Mouse (Mus musculus) naive thymus-derived CD4-positive, alpha-beta T cell, adult 2 months (primary cell): ENCODE data around the gene Lmtk2.

ENCODE experiments used
- DNase-seq: peaks from one replicate; pipeline ENCODE4 v3.0.0-alpha.2; 2011; ENCODE audit warnings: low read depth

Lmtk2 gene

GRCm38 (mm10) chr5:144109201-144109600 lies 9.0 kb downstream of the Lmtk2 start:
- no peak for DNase-seq

DNA sequence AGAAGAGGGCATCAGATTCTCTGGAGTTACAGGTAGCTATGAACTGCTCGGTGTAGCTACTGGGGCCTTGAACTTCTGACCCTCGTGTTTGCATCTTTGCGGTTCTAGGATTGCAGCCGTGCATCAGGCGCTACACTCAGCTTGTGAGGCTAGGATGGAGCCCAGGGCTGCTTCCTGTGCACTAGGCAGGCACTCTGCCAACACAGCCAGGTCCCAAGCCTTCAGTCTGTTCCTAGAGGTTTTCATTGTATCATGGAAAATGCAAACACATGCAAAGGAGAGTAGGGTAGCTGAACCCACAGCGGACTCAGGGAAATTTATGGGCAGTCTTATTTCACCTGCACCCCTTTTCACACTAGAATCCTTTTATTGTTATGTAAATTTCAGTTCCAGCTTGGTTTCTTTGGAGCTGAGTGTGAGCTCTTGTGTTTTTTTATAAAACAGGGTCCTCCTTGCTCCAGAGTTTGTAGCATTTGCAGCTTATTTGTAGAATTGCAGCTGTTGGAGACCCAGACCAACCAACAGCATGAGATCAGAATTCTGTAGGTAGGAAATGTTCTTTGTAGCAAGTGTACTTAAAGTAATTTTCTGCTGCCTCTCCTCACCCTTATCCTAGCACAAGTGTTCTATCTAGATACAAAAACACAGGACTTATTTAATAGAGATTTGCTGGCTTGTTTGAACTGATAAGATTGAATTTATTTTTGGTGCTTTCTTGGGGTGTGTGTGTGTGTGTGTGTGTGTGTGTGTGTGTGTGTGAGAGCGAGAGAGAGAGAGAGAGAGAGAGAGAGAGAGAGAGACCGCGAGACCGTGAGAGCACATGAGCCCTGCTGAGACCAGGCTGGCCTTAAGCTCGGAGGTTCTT lies 12.6 kb downstream of the Lmtk2 start:
- no peak for DNase-seq

DNA sequence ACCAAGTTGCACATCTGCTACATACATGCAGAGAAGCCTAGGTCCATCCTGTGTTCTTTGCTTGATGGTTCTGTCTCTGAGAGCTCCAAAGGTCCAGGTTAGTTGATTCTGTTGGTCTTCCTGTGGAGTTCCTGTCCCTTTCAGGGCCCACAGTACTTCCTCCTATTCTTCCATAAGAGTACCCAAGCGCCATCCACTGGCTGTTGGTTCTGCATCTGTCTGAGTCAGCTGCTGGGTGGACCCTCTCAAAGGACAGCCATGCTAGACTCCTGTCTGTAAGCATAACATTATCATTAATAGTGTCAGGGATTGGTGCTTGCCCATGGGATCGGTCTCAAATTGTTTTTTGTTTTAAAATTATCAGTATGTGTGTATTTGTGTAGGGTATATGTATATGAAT lies 13.8 kb downstream of the Lmtk2 start:
- no peak for DNase-seq

DNA sequence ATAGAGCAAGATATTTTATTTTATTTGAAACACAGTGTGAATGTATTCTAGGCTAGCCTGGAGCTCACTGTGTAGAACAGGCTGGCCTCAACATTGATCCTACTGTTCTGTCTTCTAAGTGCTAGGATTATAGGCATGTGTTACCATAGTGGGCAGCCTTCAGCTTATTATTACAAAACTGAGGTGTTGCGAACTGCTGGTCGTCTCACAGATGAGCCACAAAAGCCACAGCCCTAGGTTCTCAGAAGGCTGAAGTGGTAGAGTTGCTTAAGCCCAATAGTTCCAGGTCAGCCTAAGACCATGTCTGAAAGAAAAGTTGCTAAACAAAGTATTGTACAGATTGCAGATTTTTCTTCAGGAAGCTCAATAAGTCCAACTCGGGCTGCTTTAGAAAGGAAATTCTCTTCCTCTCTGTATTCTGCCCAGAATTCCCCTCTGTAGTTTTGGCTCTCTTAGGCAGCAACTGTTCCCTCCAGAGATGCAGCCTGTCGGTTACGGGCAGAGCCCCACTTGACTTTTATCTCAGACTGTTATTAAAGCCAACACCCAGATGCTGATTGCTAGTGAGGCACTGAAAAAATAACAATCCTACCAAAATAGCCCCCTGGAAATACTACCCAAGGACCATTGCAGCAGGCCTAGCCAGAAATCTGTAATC lies 14.9 kb downstream of the Lmtk2 start:
- DNase-seq = no peak

GRCm38 (mm10) chr5:144115628-144115977 lies 15.4 kb downstream of the Lmtk2 start:
- no peak for DNase-seq

DNA sequence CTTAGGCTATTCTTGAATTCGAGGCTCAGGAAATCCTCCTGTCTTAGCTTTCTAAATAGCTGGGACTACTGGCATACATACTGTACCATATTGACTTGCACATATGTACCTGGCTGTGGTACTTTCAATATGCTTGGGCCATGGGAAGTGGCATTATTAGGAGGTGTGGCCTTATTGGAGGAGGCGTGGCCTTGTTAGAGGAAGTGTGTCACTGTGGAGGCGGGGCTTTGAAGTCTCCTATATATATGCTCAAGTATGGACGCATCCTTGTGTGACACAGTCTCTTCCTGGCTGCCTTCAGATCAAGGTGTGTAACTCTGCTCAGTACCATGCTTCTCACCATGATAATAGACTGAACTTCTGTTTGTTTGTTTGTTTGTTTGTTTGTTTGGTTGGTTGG lies 18.0 kb downstream of the Lmtk2 start:
- DNase-seq = no peak

- no peak for DNase-seq
Observed at GRCm38 (mm10) chr5:144119286-144119685, 19.1 kb downstream of the Lmtk2 start.

DNA sequence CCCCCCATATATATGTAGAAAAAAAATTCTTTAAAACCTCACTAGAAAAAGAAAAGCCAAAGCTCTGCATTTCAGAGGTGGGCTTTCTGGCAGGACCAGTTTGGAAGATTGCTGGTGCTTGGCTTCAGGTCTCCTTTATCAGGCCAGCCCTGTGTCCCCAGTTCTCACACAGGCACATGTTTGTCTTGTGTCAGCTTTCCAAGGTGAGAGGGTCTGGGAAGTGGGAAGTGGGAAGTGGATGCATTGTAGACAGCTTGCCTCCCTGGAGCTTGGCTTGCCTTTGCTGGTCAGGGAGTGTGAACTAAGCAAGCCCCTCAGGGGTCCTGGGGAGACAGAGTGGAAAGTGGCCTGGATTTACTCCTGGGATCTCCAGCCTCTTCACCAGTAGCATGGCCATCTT lies 21.3 kb downstream of the Lmtk2 start:
- DNase-seq = no peak

DNA sequence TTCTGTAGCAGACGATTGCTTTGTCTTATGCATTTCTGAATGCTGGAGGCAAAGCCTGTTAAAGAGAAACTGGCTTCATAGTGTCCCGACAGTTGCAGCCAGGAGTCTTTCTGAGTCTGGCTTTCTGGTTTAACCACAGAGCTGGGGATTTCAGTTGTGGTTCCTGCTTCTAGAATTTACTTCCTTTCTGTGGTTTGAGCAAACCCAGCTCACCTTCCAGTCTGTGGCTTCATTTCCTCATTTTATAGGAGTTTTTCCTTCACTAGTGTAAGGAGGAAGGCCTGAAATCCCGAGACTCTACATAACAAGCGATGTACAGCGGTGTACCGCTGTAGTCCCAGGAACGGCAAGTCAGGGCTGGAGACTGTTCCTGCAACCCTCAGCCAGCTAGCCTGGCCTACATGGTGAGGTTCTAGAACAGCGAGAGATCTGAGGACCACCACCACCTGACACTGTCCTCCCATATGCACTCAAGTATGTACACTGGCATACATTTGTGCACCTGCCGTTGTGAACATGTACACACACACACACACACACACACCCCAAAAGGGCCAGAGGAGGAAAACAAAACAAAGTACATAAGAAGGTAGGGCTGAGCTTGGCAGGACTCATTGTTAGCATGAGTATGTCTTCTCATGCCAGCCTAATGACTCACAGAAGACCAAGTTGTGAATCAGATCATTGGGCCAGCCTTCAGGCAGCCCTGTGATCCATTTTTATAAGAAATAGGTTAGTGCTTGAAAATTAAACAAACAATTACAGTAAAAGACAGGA lies 25.9 kb downstream of the Lmtk2 start:
- peak; percentile 62 for DNase-seq

- DNase-seq = no peak
Observed at GRCm38 (mm10) chr5:144143531-144143930, 43.3 kb downstream of the Lmtk2 start.

GRCm38 (mm10) chr5:144146898-144147297 lies 46.7 kb downstream of the Lmtk2 start:
- DNase-seq = no peak

- DNase-seq = no peak
Observed at GRCm38 (mm10) chr5:144149530-144149929, 49.3 kb downstream of the Lmtk2 start.

- no peak for DNase-seq
Observed at GRCm38 (mm10) chr5:144151270-144151669, 51.0 kb downstream of the Lmtk2 start.

GRCm38 (mm10) chr5:144154528-144154927 lies 54.3 kb downstream of the Lmtk2 start:
- peak; percentile 86 for DNase-seq

DNA sequence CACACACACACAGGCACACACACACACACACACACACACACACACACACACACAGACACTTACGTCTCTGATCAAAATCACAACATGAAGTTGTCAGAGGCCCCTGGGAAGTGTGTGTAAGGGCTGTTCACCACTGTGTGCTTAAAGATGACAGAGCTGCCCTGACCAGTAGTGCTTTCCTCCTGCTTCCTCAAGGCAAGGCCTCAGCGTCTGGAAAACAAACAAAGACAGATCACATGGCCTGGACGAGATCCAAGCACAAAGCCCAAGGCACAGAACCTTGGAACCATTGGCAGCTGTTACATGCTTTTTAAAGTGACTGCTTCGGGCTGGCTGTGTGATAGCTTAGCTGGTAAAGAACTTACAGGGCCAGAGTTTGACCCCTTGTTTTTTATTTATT lies 58.4 kb downstream of the Lmtk2 start:
- DNase-seq = no peak

- no peak for DNase-seq
Observed at GRCm38 (mm10) chr5:144159137-144159536, 58.9 kb downstream of the Lmtk2 start.

DNA sequence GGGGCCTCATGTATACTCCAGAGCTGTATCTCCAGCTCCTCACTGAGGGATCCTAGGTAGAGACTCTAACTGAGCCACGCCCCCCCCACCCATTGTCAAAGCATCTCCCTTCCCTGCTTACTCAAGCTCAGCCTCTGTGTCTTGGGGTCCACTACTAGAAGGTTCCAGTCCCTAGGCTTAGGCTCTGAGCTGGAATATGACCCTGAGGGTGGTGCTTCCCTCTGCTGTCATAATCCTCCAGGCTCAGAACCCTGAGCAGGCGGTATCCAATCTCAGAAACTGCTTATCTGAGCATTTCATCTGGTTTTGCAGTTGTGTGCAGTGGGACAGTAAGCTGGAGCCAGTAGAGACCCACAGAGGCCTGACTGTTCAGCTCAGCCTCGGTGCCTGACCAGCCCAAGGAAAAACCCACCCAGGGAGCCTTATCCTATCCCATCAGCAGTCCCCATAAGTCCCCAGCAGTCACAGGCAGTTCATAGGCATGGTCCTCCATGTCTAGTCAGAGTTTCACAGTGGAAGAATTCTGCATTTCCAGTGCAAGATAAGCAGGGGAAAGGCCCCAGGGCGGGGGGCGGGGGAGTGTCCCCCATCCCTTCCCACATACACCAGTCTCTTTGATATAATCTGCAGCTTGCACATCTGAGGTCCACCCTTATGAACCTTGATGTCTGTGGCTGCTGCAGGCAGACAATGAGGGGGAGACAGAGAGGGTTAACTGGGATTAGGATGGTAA lies 62.0 kb downstream of the Lmtk2 start:
- no peak for DNase-seq

DNA sequence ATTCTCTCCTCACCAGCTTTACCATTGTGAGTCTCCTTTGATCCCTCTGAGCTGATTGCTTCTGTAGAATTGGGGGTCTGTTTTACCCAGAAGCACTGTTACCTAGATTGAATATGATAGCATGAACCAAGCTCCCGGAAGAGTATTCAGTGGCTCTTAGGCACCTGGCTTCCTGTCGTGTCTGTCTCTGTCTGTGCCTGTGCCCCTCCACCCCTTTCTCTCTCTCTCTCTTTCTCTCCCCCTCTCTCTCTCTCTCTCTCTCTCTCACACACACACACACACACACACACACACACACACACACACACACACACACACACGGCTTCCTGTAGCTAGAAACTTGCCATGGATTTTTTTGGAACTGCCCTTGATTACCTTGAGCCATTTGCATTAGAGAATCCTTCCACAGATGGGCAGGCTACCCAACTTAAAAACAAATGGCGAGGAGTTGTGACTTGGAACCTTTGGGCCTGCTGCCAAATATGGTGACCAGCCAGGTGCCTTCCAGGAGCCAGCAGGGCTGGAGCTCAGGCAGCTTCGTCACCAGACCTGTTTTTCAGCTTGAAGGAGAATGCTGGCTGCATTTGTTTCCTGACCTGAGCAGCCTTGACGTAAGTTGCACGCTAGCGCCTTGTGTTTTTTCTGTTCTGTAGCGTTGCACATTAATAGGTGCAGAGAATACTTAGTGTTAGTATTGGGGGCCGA lies 62.7 kb downstream of the Lmtk2 start:
- peak; percentile 16 for DNase-seq

GRCm38 (mm10) chr5:144165756-144166155 lies 65.5 kb downstream of the Lmtk2 start:
- peak; percentile 21 for DNase-seq

DNA sequence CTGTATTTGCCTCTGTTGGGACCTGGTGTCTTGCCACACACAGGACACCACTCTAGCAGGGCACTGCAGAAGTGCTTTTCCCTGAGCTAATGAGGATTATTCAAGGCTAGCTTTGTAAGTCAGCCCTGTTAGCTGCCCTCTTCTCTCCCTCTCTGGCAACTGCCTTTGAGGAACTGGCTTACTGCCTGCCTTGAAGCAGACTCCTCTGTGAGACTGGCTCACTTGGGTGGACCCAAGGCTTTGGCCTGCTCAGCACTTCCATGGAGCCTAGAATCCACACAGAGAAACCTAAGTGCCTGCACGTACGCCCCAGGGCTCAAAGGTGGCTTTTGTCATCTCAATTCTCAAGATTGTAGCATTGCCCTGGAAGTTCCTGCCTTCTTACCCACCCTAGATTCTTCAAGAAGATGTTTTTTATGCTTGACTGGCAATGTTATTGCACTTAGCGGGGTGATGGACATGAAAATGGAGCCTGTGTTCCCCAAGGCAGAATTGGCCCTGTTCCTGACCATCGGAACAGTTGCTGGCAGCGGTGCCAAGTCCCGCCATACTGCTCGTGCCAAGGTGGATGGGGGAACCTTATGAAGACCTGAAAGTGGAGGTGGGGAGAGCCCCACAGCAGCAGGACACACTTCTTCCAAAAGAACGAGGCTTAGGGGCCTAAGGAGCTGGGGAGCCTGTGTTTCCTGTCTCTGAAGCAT lies 69.2 kb downstream of the Lmtk2 start:
- no peak for DNase-seq

- DNase-seq = no peak
Observed at GRCm38 (mm10) chr5:144173648-144174047, 73.4 kb downstream of the Lmtk2 start.
